Comparison of ENCODE assay signal across 16 mouse cellular contexts in the genomic region with DNA sequence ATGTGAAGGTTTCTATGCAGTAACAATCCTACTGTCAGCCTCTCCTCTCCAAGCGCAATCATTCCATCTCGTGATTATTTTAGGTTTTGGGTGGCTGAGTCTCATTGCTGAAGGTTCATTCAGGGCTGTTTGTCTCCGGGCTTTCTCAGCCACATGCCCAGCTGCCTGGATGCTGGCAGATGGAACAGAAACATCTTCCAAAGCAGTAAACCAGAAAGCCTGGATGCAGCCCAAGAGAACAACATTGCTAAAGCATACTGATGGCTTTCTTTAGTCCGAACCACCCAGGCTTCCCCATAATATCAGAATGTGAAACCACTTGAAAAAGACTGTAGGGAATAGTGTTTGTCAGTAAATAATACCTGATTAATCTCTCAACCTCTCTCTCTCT. TPM values are rescaled to one million over a fixed set of nuclear protein-coding genes. Genes with fewer than 3 reads are reported as not detected.
DNase-seq lines count a peak whose midpoint lies in the region; ATAC-seq and TF ChIP-seq lines count a peak whose summit lies in the region.
"Had no signal": no experiment of that assay in that cellular context is flagged by ENCODE, and none has a peak within 500 bp of the region (broad histone marks: within the 10 kb centered on the region; RNA-seq: fewer than 3 reads in every experiment).

No protein-coding gene starts in this region.

- no peaks in the 10 kb centered on the region for H3K36me3 ChIP-seq in hindbrain, postnatal 0 days (ENCODE audit: insufficient read depth, low read length)
- H3K36me3 ChIP-seq in hindbrain, embryonic 11.5 days (ENCODE audit: control insufficient read depth, insufficient read depth, low read length) = no peaks in the 10 kb centered on the region
- no peaks in the 10 kb centered on the region for H3K36me3 ChIP-seq in kidney, embryonic 16.5 days (ENCODE audit: insufficient read depth, low read length)
- H3K36me3 ChIP-seq: embryonic facial prominence, embryonic 12.5 days; heart, embryonic 13.5 days; hindbrain, embryonic 13.5 days; neural tube, embryonic 12.5 days; stomach, embryonic 15.5 days had no signal

- TF ChIP-seq CTCF in hindbrain, postnatal 0 days (IDR thresholded peaks at IDR 0.05; ENCODE audit: low read depth) = no peak

- H3K27me3 ChIP-seq in hindbrain, postnatal 0 days (ENCODE audit: insufficient read depth, low read length) = no peaks in the 10 kb centered on the region
- peaks cover 2% of the 10 kb centered on the region; the same call in 1 of the 2 replicates for H3K27me3 ChIP-seq in hindbrain, embryonic 11.5 days (ENCODE audit: control insufficient read depth, insufficient read depth, low read length)
- no peaks in the 10 kb centered on the region for H3K27me3 ChIP-seq in kidney, embryonic 16.5 days (ENCODE audit: insufficient read depth, low read length)
- H3K27me3 ChIP-seq: embryonic facial prominence, embryonic 12.5 days; heart, embryonic 13.5 days; stomach, embryonic 15.5 days had no signal

- H3K9ac ChIP-seq in hindbrain, postnatal 0 days (replicated peaks; ENCODE audit: low read length) = no peak overlapping the region
- H3K9ac ChIP-seq in hindbrain, embryonic 11.5 days (ENCODE audit: low read depth, low read length) = no peak overlapping the region
- H3K9ac ChIP-seq in kidney, embryonic 16.5 days (replicated peaks; ENCODE audit: low read length) = no peak overlapping the region
- H3K9ac ChIP-seq: embryonic facial prominence, embryonic 12.5 days; heart, embryonic 13.5 days; hindbrain, embryonic 13.5 days; neural tube, embryonic 12.5 days; stomach, embryonic 15.5 days had no signal

- peak; percentile 55 for DNase-seq in hindbrain, postnatal 0 days (ENCODE audit: low spot score)
- DNase-seq in hindbrain, embryonic 11.5 days (ENCODE audit: low spot score) = no peak
- peak; percentile 52 for DNase-seq in brain, adult 2 months (ENCODE audit: low read depth, low spot score)
- DNase-seq in layer of hippocampus, adult 8-10 months (ENCODE audit: low spot score in 2 of 2) = peak; percentile 47 to 58
- peak; percentile 25 to 49 for DNase-seq in right cerebral cortex, adult 2 months (ENCODE audit: low spot score in 2 of 2)
- no peak for DNase-seq in testis, postnatal 10 days (ENCODE audit: low spot score)
- DNase-seq: adrenal gland, postnatal 25 days; cerebellum, adult 9-10 months; lung, adult 2 months had no signal

- WGBS in hindbrain, postnatal 0 days = 55% methylated on average over 4 of the region's 4 CpGs
- WGBS in hindbrain, embryonic 11.5 days = 90% methylated on average over 4 of the region's 4 CpGs
- WGBS in kidney, embryonic 16.5 days = 78% methylated on average over 4 of the region's 4 CpGs

- H3K4me1 ChIP-seq in hindbrain, postnatal 0 days (ENCODE audit: insufficient read depth, low read length) = no peaks in the 10 kb centered on the region
- H3K4me1 ChIP-seq in hindbrain, embryonic 11.5 days (replicated peaks; ENCODE audit: control insufficient read depth, insufficient read depth, low read length) = no peaks in the 10 kb centered on the region
- no peaks in the 10 kb centered on the region for H3K4me1 ChIP-seq in kidney, embryonic 16.5 days (ENCODE audit: insufficient read depth, low read length)
- H3K4me1 ChIP-seq: embryonic facial prominence, embryonic 12.5 days; hindbrain, embryonic 13.5 days; neural tube, embryonic 12.5 days; stomach, embryonic 15.5 days had no signal

- ATAC-seq in hindbrain, postnatal 0 days = no peak
- no peak for ATAC-seq in hindbrain, embryonic 11.5 days (ENCODE audit: low FRiP score)
- no peak for ATAC-seq in cerebellum, adult (ENCODE audit: insufficient number of reproducible peaks, low FRiP score, low TSS enrichment)
- no peak for ATAC-seq in kidney, embryonic 16.5 days (ENCODE audit: low FRiP score, low TSS enrichment)

- H3K4me3 ChIP-seq in hindbrain, postnatal 0 days (ENCODE audit: low read length) = no peak overlapping the region
- no peak overlapping the region for H3K4me3 ChIP-seq in hindbrain, embryonic 11.5 days (ENCODE audit: low read depth, low read length)
- H3K4me3 ChIP-seq in kidney, embryonic 16.5 days (ENCODE audit: low read length) = no peak overlapping the region
- H3K4me3 ChIP-seq: embryonic facial prominence, embryonic 12.5 days; heart, embryonic 13.5 days; hindbrain, embryonic 13.5 days; neural tube, embryonic 12.5 days; stomach, embryonic 15.5 days had no signal

- H3K4me2 ChIP-seq in hindbrain, postnatal 0 days (ENCODE audit: low read depth, low read length) = no peak overlapping the region
- no peak overlapping the region for H3K4me2 ChIP-seq in hindbrain, embryonic 11.5 days (replicated peaks; ENCODE audit: low read depth, low read length)
- no peak overlapping the region for H3K4me2 ChIP-seq in kidney, embryonic 16.5 days (replicated peaks; ENCODE audit: low read depth, low read length)
- H3K4me2 ChIP-seq: embryonic facial prominence, embryonic 12.5 days; heart, embryonic 13.5 days; hindbrain, embryonic 13.5 days; neural tube, embryonic 12.5 days; stomach, embryonic 15.5 days had no signal

- no peaks in the 10 kb centered on the region for H3K9me3 ChIP-seq in hindbrain, postnatal 0 days (ENCODE audit: low read length)
- H3K9me3 ChIP-seq in hindbrain, embryonic 11.5 days (ENCODE audit: control insufficient read depth, low read length) = no peaks in the 10 kb centered on the region
- H3K9me3 ChIP-seq in kidney, embryonic 16.5 days (ENCODE audit: low read length) = no peaks in the 10 kb centered on the region
- H3K9me3 ChIP-seq: embryonic facial prominence, embryonic 12.5 days; heart, embryonic 13.5 days; hindbrain, embryonic 13.5 days; neural tube, embryonic 12.5 days; stomach, embryonic 15.5 days had no signal

- H3K27ac ChIP-seq in hindbrain, postnatal 0 days = no peak overlapping the region
- no peak overlapping the region for H3K27ac ChIP-seq in hindbrain, embryonic 11.5 days (ENCODE audit: low read depth, low read length)
- no peak overlapping the region for H3K27ac ChIP-seq in kidney, embryonic 16.5 days (ENCODE audit: low read length)
- H3K27ac ChIP-seq: embryonic facial prominence, embryonic 12.5 days; heart, embryonic 13.5 days; hindbrain, embryonic 13.5 days; neural tube, embryonic 12.5 days; stomach, embryonic 15.5 days had no signal

RNA-seq across cellular contexts. Expression of a gene that starts 34.2 kb away (rescaled TPM):
- total RNA-seq in hindbrain, postnatal 0 days (2014; rRNA removed) = 35.9 and 38.5 TPM in 2 replicates
- polyA plus RNA-seq in hindbrain, postnatal 0 days (2015; fragmentation: Nextera tagmentation; extraction: Ambion mirVana) = 147 and 150 TPM in 2 replicates
- 239 and 242 TPM in 2 replicates for polyA plus RNA-seq in hindbrain, embryonic 11.5 days (2014; fragmentation: Nextera tagmentation; extraction: Ambion mirVana)
- total RNA-seq in layer of hippocampus, adult 8-10 months (2022) = 10 to 100 TPM; 34.7 to 44.4 (median 41.5) TPM
- 211 and 217 TPM in 2 replicates for polyA plus RNA-seq in kidney, embryonic 16.5 days (2015; fragmentation: Nextera tagmentation; extraction: Ambion mirVana)

Comparison
In these comparisons a context has a peak if more than half of its experiments do, and no peak if none do; other contexts are left out.
1. DNase-seq: peak in hindbrain, postnatal 0 days (single experiment), brain, adult 2 months (single experiment), layer of hippocampus, adult 8-10 months (2 of 2) and right cerebral cortex, adult 2 months (2 of 2); none in hindbrain, embryonic 11.5 days (single experiment) and testis, postnatal 10 days (single experiment).